Mouse (Mus musculus): ENCODE data around the gene Lrp1.

DNA sequence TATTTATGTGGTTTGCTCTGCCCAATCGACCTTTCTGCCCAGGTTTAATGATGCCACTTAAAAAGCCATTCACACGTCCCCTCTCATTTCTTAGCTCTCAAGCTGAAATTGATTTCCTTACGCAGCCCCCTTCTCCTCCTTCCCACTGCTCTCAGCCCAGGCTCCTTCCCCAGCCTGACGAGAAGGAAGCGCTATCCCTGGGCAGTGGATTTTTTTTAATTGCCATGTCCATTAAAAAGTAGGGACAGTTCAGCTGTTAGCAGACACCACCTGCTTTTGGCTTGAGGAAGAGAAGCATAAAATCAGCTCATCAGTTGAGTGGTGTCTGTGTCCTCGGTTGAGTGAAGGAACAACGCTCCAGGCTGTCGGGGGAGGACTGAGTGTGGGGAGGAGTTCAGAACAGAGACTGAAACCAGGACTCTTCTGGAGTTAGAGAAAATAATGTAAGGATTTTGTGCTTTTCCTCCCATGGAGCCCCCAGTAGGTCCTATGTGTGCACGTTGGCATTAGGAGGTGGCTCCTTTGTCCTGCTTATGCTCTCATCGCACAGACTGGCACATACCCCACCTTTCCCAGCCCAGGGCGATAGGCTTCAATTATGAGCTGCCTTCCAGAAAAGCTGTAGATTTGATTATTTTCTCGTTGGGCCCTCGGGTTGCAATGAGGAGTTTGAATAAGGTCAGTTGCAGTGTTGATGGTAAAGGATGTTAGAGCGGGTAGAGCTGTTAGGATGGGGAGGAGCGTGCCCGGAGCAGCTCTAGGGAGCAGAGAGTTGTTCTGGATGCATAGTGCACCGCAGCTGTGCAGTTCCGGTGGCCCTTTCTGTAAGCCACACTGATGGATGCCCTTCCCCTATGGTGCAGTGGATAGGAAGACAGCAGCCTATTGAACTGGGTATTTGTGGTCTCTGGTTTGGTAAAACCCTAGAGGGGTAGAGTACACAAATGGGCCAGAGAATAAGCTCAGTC lies 130.5 kb downstream of the Lrp1 start:
- TF ChIP-seq CTCF (IDR thresholded peaks at IDR 0.05; ENCODE audit: borderline replicate concordance, insufficient read depth, low read length) = no peak
- no peak for TF ChIP-seq POLR2A (IDR thresholded peaks at IDR 0.05; ENCODE audit: low read depth, low read length)

Data from embryonic fibroblast, embryonic 13.5 days (primary cell).